ENCODE assay signal across 9 mouse cellular contexts in the genomic region with DNA sequence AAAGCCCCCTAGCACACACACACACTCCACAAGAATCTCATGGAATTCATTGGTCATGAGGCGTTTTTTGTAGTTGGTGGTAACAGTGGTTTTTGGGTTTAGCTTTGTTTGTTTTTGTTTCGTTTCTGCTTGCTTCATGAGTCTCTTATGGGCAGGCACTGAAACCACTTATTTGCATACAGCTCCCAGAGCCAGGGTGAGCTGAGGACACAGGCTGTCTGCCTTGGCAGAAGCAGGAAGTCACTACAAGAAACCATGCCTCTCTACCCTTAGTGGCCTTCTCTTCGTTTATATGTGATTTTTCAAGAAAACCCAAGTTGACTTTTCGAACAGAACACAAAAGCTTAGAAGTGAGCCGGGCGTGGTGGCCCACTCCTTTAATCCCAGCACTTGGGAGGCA.
DNase-seq lines count a peak whose midpoint lies in the region; ATAC-seq and TF ChIP-seq lines count a peak whose summit lies in the region.
"Had no signal": no experiment of that assay in that cellular context is flagged by ENCODE, and none has a peak within 500 bp of the region (broad histone marks: within the 10 kb centered on the region; RNA-seq: fewer than 3 reads in every experiment).

No protein-coding gene starts in this region.

- no peak for TF ChIP-seq CTCF in liver, adult 2 months (IDR thresholded peaks at IDR 0.05; ENCODE audit: low read depth, low read length)
- TF ChIP-seq CTCF in left cerebral cortex, adult 2 months (IDR thresholded peaks at IDR 0.05): no peak

- no peak for ATAC-seq in liver, embryonic 12.5 days

- no peaks in the 10 kb centered on the region for H3K27me3 ChIP-seq in liver, adult 2 months (ENCODE audit: control insufficient read depth, insufficient read depth, low read length)
- H3K27me3 ChIP-seq in liver, embryonic 12.5 days (replicated peaks): no peaks in the 10 kb centered on the region
- H3K27me3 ChIP-seq: limb, embryonic 12.5 days had no signal

- DNase-seq in liver, adult 2 months (ENCODE audit: extremely low read depth, low read depth, low spot score): peak; percentile 79
- DNase-seq in adrenal gland, postnatal 10 days: peak; percentile 63
- peak; percentile 82 for DNase-seq in kidney, adult 9 months
- DNase-seq in monocyte, adult 2 months (ENCODE audit: low read depth in 1 of 2, low spot score in 2 of 2): peak; percentile 67 to 70
- DNase-seq in frontal cortex, postnatal 14 days (ENCODE audit: low spot score in 2 of 2): no peak
- DNase-seq in left cerebral cortex, adult 2 months (ENCODE audit: extremely low spot score in 1 of 2, low spot score in 2 of 2): no peak
- no peak for DNase-seq in MN1 (ENCODE audit: low spot score)

- no peak overlapping the region for H3K9ac ChIP-seq in liver, adult 2 months (ENCODE audit: low read depth, low read length)
- no peak overlapping the region for H3K9ac ChIP-seq in liver, embryonic 12.5 days
- H3K9ac ChIP-seq: limb, embryonic 12.5 days had no signal

- no peak overlapping the region for H3K4me2 ChIP-seq in liver, embryonic 12.5 days
- H3K4me2 ChIP-seq: limb, embryonic 12.5 days had no signal

- intact Hi-C loops in left cerebral cortex, adult 2 months (cut with DNase I): no loop called here

- no peaks in the 10 kb centered on the region for H3K36me3 ChIP-seq in liver, adult 2 months (ENCODE audit: control insufficient read depth, insufficient read depth, low read length)
- H3K36me3 ChIP-seq in liver, embryonic 12.5 days: no peaks in the 10 kb centered on the region
- H3K36me3 ChIP-seq: limb, embryonic 12.5 days had no signal

- no peaks in the 10 kb centered on the region for H3K9me3 ChIP-seq in liver, embryonic 12.5 days (replicated peaks)
- H3K9me3 ChIP-seq: limb, embryonic 12.5 days had no signal

- 0 out of 2 replicates have a peak overlapping the region, but pooled peaks have one; percentile 42 for H3K27ac ChIP-seq in liver, adult 2 months (replicated peaks; ENCODE audit: insufficient read depth, low read depth, low read length)
- no peak overlapping the region for H3K27ac ChIP-seq in liver, embryonic 12.5 days
- no peak overlapping the region for H3K27ac ChIP-seq in left cerebral cortex, adult 2 months
- H3K27ac ChIP-seq: limb, embryonic 12.5 days had no signal

- 39% methylated on average over 6 of the region's 6 CpGs for WGBS in liver, adult 2 months
- 41% methylated on average over 6 of the region's 6 CpGs for WGBS in liver, embryonic 12.5 days (ENCODE audit: insufficient replicate concordance)

- TF ChIP-seq POLR2A in liver, adult 2 months (IDR thresholded peaks at IDR 0.05; ENCODE audit: extremely low read depth, insufficient read depth, low read length): no peak

- H3K4me3 ChIP-seq in liver, adult 2 months (ENCODE audit: insufficient read depth, low read depth, low read length): no peak overlapping the region
- H3K4me3 ChIP-seq in liver, embryonic 12.5 days: no peak overlapping the region
- H3K4me3 ChIP-seq in left cerebral cortex, adult 2 months: no peak overlapping the region
- H3K4me3 ChIP-seq: limb, embryonic 12.5 days had no signal

- H3K79me2 ChIP-seq in liver, adult 2 months (ENCODE audit: control insufficient read depth, insufficient read depth, low read length): no peaks in the 10 kb centered on the region

- peaks cover 11% of the 10 kb centered on the region for H3K4me1 ChIP-seq in liver, adult 2 months (ENCODE audit: control insufficient read depth, insufficient read depth, low read length)
- H3K4me1 ChIP-seq in liver, embryonic 12.5 days: no peaks in the 10 kb centered on the region
- H3K4me1 ChIP-seq: limb, embryonic 12.5 days had no signal

Comparison
In these comparisons a context has a peak if more than half of its experiments do, and no peak if none do; other contexts are left out.
1. DNase-seq: peak in liver, adult 2 months (single experiment), adrenal gland, postnatal 10 days (single experiment), kidney, adult 9 months (single experiment) and monocyte, adult 2 months (2 of 2); none in frontal cortex, postnatal 14 days (0 of 2), left cerebral cortex, adult 2 months (0 of 2) and MN1 (single experiment).